Mouse (Mus musculus) hematopoietic stem cell, adult 5-6 weeks (primary cell): ENCODE results near the gene Slc25a30. TPM values are rescaled to one million over a fixed set of nuclear protein-coding genes. Genes with fewer than 3 reads are reported as not detected.

Experiments used
- ATAC-seq, 2 experiments: fragments of 125-278 bp in 1 of 2; replicated peaks in 1 of 2; 2 replicates each; pipeline ENCODE4 v1.8.0; 2016 to 2017; ENCODE audit warnings: inconsistent platforms in 2 of 2, mild to moderate bottlenecking in 2 of 2, moderate number of reproducible peaks in 2 of 2, low read depth in 1 of 2, moderate TSS enrichment in 1 of 2; ENCODE audit not compliant: low FRiP score in 2 of 2, poor library complexity in 2 of 2, severe bottlenecking in 2 of 2, insufficient read depth in 1 of 2, low TSS enrichment in 1 of 2
- total RNA-seq: library from RNA; stranded (forward); fragments of 172-1452, 232-1000 nt; gene quantifications from 2 replicates; pipeline ENCODE4 v1.2.3, GENCODE M21; 2017

Gene Slc25a30
- total RNA-seq, 1 experiment from 2014 or later: 23.5 TPM

- peak; percentile 71 to 84 for ATAC-seq
These were observed 25.6 kb downstream of the Slc25a30 start for GRCm38 (mm10) chr14:75761028-75761805.

- no peak for ATAC-seq
These were observed 28.4 kb downstream of the Slc25a30 start for GRCm38 (mm10) chr14:75758401-75758800.

GRCm38 (mm10) chr14:75757821-75758220, 29.0 kb downstream of the Slc25a30 start:
- ATAC-seq: no peak

GRCm38 (mm10) chr14:75756971-75757370, 29.9 kb downstream of the Slc25a30 start:
- no peak for ATAC-seq

- ATAC-seq: peak; percentile 92 to 97
These were observed 32.6 kb downstream of the Slc25a30 start, which contains the start of gene Cog3 for GRCm38 (mm10) chr14:75753991-75754817. TSS of gene Cog3 (minus strand) at chr14:75754517.

- ATAC-seq: no peak
These were observed 33.6 kb downstream of the Slc25a30 start for GRCm38 (mm10) chr14:75753206-75753605.

GRCm38 (mm10) chr14:75751040-75751439, 35.8 kb downstream of the Slc25a30 start:
- ATAC-seq: no peak

GRCm38 (mm10) chr14:75749123-75749522, 37.7 kb downstream of the Slc25a30 start:
- no peak; a peak in 1 of 4 replicates for ATAC-seq

GRCm38 (mm10) chr14:75747960-75748359, 38.9 kb downstream of the Slc25a30 start:
- no peak for ATAC-seq

GRCm38 (mm10) chr14:75741904-75742303, 44.9 kb downstream of the Slc25a30 start:
- no peak for ATAC-seq

GRCm38 (mm10) chr14:75735597-75735996, 51.2 kb downstream of the Slc25a30 start:
- no peak; a peak in 1 of 4 replicates for ATAC-seq

- ATAC-seq: no peak
These were observed 54.2 kb downstream of the Slc25a30 start for GRCm38 (mm10) chr14:75732631-75733030.

GRCm38 (mm10) chr14:75731361-75731760, 55.5 kb downstream of the Slc25a30 start:
- no peak for ATAC-seq

GRCm38 (mm10) chr14:75728111-75728510, 58.7 kb downstream of the Slc25a30 start:
- ATAC-seq: no peak

- peak; percentile 17 to 48; a peak in 3 of 4 replicates for ATAC-seq
These were observed 59.8 kb downstream of the Slc25a30 start for GRCm38 (mm10) chr14:75727046-75727445.

GRCm38 (mm10) chr14:75722816-75723215, 64.0 kb downstream of the Slc25a30 start:
- no peak for ATAC-seq

GRCm38 (mm10) chr14:75721977-75722563, 64.8 kb downstream of the Slc25a30 start:
- ATAC-seq: peak; percentile 83

- no peak for ATAC-seq
These were observed 66.7 kb downstream of the Slc25a30 start for GRCm38 (mm10) chr14:75720121-75720520.
